Mouse (Mus musculus): ENCODE data around the gene Ebf1. TPM values are rescaled to one million over a fixed set of nuclear protein-coding genes. Genes with fewer than 3 reads are reported as not detected.
A peak's percentile ranks its signal among the peaks of the same experiment; 100 is the strongest.

The Ebf1 gene
- polyA plus RNA-seq, 1 experiment from 2014 or later = 13.0 TPM

GRCm38 (mm10) chr11:44634552-44635193 lies 17.6 kb downstream of the Ebf1 start:
- Histone ChIP-seq H3K4me3 (no peak overlapping the region), H3K27me3 (replicated peaks) (no peaks in the 10 kb centered on the region), H3K4me2 (no peak overlapping the region), H3K27ac (replicated peaks) (no peak overlapping the region), H3K4me1 (peaks cover 9% of the 10 kb centered on the region), H3K9me3 (no peaks in the 10 kb centered on the region), H3K9ac (no peak overlapping the region), H3K36me3 (peaks cover 7% of the 10 kb centered on the region; the same call in 1 of the 2 replicates)
- WGBS = 78% methylated on average over 6 of the region's 6 CpGs
- ATAC-seq (ENCODE audit: extremely low read depth, insufficient number of reproducible peaks, low FRiP score, low TSS enrichment) = no peak

GRCm38 (mm10) chr11:44636241-44636640 lies 19.1 kb downstream of the Ebf1 start:
- Histone ChIP-seq H3K9ac (no peak overlapping the region), H3K4me2 (no peak overlapping the region), H3K9me3 (no peaks in the 10 kb centered on the region), H3K27ac (replicated peaks) (no peak overlapping the region), H3K4me3 (no peak overlapping the region), H3K27me3 (replicated peaks) (no peaks in the 10 kb centered on the region), H3K4me1 (peaks cover 9% of the 10 kb centered on the region), H3K36me3 (0 out of 2 replicates have a peak, but pooled peaks cover 3% of the 10 kb centered on the region)
- 59% methylated on average over 1 of the region's 1 CpGs for WGBS
- no peak for ATAC-seq (ENCODE audit: extremely low read depth, insufficient number of reproducible peaks, low FRiP score, low TSS enrichment)

- 65% methylated on average over 4 of the region's 4 CpGs for WGBS
- no peak overlapping the region for H3K4me2 ChIP-seq
- no peaks in the 10 kb centered on the region for H3K9me3 ChIP-seq
- no peak overlapping the region for H3K4me3 ChIP-seq
- 0 out of 2 replicates have a peak, but pooled peaks cover 3% of the 10 kb centered on the region for H3K36me3 ChIP-seq
- no peak overlapping the region for H3K9ac ChIP-seq
- H3K27ac ChIP-seq (replicated peaks) = no peak overlapping the region
- H3K4me1 ChIP-seq = no peaks in the 10 kb centered on the region
- no peaks in the 10 kb centered on the region for H3K27me3 ChIP-seq (replicated peaks)
- ATAC-seq (ENCODE audit: extremely low read depth, insufficient number of reproducible peaks, low FRiP score, low TSS enrichment) = no peak
Measured at GRCm38 (mm10) chr11:44638193-44638754, 21.2 kb downstream of the Ebf1 start.

- H3K4me2 ChIP-seq = no peak overlapping the region
- H3K9ac ChIP-seq = no peak overlapping the region
- no peak overlapping the region for H3K4me3 ChIP-seq
- H3K27me3 ChIP-seq (replicated peaks) = no peaks in the 10 kb centered on the region
- 0 out of 2 replicates have a peak, but pooled peaks cover 2% of the 10 kb centered on the region for H3K36me3 ChIP-seq
- H3K4me1 ChIP-seq = peaks cover 6% of the 10 kb centered on the region; the same call in 1 of the 2 replicates
- ATAC-seq (ENCODE audit: extremely low read depth, insufficient number of reproducible peaks, low FRiP score, low TSS enrichment) = no peak
- 64% methylated on average over 2 of the region's 2 CpGs for WGBS
- no peak overlapping the region for H3K27ac ChIP-seq (replicated peaks)
- H3K9me3 ChIP-seq = no peaks in the 10 kb centered on the region
Measured at GRCm38 (mm10) chr11:44641496-44641895, 24.4 kb downstream of the Ebf1 start.

- WGBS = 42% methylated on average over 8 of the region's 8 CpGs
- Histone ChIP-seq H3K9ac (no peak overlapping the region), H3K4me2 (no peak overlapping the region), H3K9me3 (no peaks in the 10 kb centered on the region), H3K4me3 (no peak overlapping the region), H3K4me1 (peaks cover 8% of the 10 kb centered on the region; the same call in 1 of the 2 replicates), H3K36me3 (no peaks in the 10 kb centered on the region), H3K27ac (replicated peaks) (no peak overlapping the region), H3K27me3 (replicated peaks) (no peaks in the 10 kb centered on the region)
- no peak for ATAC-seq (ENCODE audit: extremely low read depth, insufficient number of reproducible peaks, low FRiP score, low TSS enrichment)
Measured at GRCm38 (mm10) chr11:44654340-44655019, 37.4 kb downstream of the Ebf1 start.

GRCm38 (mm10) chr11:44655468-44655867 lies 38.4 kb downstream of the Ebf1 start:
- Histone ChIP-seq H3K27ac (replicated peaks) (no peak overlapping the region), H3K9me3 (no peaks in the 10 kb centered on the region), H3K4me2 (no peak overlapping the region), H3K9ac (no peak overlapping the region), H3K27me3 (replicated peaks) (no peaks in the 10 kb centered on the region), H3K4me1 (peaks cover 8% of the 10 kb centered on the region; the same call in 1 of the 2 replicates), H3K4me3 (no peak overlapping the region), H3K36me3 (no peaks in the 10 kb centered on the region)
- WGBS = 69% methylated on average over 5 of the region's 5 CpGs
- no peak for ATAC-seq (ENCODE audit: extremely low read depth, insufficient number of reproducible peaks, low FRiP score, low TSS enrichment)

GRCm38 (mm10) chr11:44656916-44657315 lies 39.8 kb downstream of the Ebf1 start:
- H3K9ac ChIP-seq = no peak overlapping the region
- no peak overlapping the region for H3K4me3 ChIP-seq
- H3K4me2 ChIP-seq = no peak overlapping the region
- H3K27ac ChIP-seq (replicated peaks) = no peak overlapping the region
- H3K36me3 ChIP-seq = no peaks in the 10 kb centered on the region
- ATAC-seq (ENCODE audit: extremely low read depth, insufficient number of reproducible peaks, low FRiP score, low TSS enrichment) = no peak
- no peaks in the 10 kb centered on the region for H3K27me3 ChIP-seq (replicated peaks)
- H3K9me3 ChIP-seq = no peaks in the 10 kb centered on the region
- H3K4me1 ChIP-seq = peaks cover 8% of the 10 kb centered on the region; the same call in 1 of the 2 replicates

- H3K4me3 ChIP-seq = no peak overlapping the region
- no peaks in the 10 kb centered on the region for H3K36me3 ChIP-seq
- no peak overlapping the region for H3K9ac ChIP-seq
- WGBS = 33% methylated on average over 6 of the region's 6 CpGs
- H3K4me1 ChIP-seq = peaks cover 8% of the 10 kb centered on the region; the same call in 1 of the 2 replicates
- H3K4me2 ChIP-seq = no peak overlapping the region
- no peaks in the 10 kb centered on the region for H3K9me3 ChIP-seq
- ATAC-seq (ENCODE audit: extremely low read depth, insufficient number of reproducible peaks, low FRiP score, low TSS enrichment) = no peak
- no peak overlapping the region for H3K27ac ChIP-seq (replicated peaks)
- H3K27me3 ChIP-seq (replicated peaks) = no peaks in the 10 kb centered on the region
Measured at GRCm38 (mm10) chr11:44657833-44658395, 40.8 kb downstream of the Ebf1 start.

- Histone ChIP-seq H3K4me3 (no peak overlapping the region), H3K4me1 (peaks cover 30% of the 10 kb centered on the region), H3K9me3 (no peaks in the 10 kb centered on the region), H3K4me2 (no peak overlapping the region), H3K27me3 (replicated peaks) (no peaks in the 10 kb centered on the region), H3K9ac (no peak overlapping the region), H3K36me3 (no peaks in the 10 kb centered on the region), H3K27ac (replicated peaks) (no peak overlapping the region)
- 67% methylated on average over 5 of the region's 5 CpGs for whole genome bisulfite sequencing
- no peak for ATAC-seq (ENCODE audit: extremely low read depth, insufficient number of reproducible peaks, low FRiP score, low TSS enrichment)
Measured at GRCm38 (mm10) chr11:44661875-44662274, 44.8 kb downstream of the Ebf1 start.

GRCm38 (mm10) chr11:44663609-44664141 lies 46.6 kb downstream of the Ebf1 start:
- Histone ChIP-seq H3K4me3 (no peak overlapping the region), H3K9me3 (no peaks in the 10 kb centered on the region), H3K27ac (replicated peaks) (no peak overlapping the region), H3K4me2 (no peak overlapping the region), H3K4me1 (peaks cover 21% of the 10 kb centered on the region), H3K36me3 (no peaks in the 10 kb centered on the region), H3K9ac (no peak overlapping the region), H3K27me3 (replicated peaks) (no peaks in the 10 kb centered on the region)
- 59% methylated on average over 4 of the region's 4 CpGs for WGBS
- no peak for ATAC-seq (ENCODE audit: extremely low read depth, insufficient number of reproducible peaks, low FRiP score, low TSS enrichment)

- H3K4me3 ChIP-seq = peak overlapping the region; percentile 42
- H3K4me2 ChIP-seq = peak overlapping the region; percentile 72
- 4% methylated on average over 18 of the region's 18 CpGs for WGBS
- peaks cover 21% of the 10 kb centered on the region for H3K4me1 ChIP-seq
- H3K36me3 ChIP-seq = no peaks in the 10 kb centered on the region
- no peaks in the 10 kb centered on the region for H3K9me3 ChIP-seq
- peak overlapping the region; percentile 77 for H3K9ac ChIP-seq
- no peaks in the 10 kb centered on the region for H3K27me3 ChIP-seq (replicated peaks)
- peak overlapping the region; percentile 74 for H3K27ac ChIP-seq (replicated peaks)
- ATAC-seq (ENCODE audit: extremely low read depth, insufficient number of reproducible peaks, low FRiP score, low TSS enrichment) = peak; percentile 63
Measured at GRCm38 (mm10) chr11:44665156-44665682, 48.1 kb downstream of the Ebf1 start.

Data from heart, embryonic 13.5 days (tissue).